Mouse (Mus musculus) B cell, adult 2 months (primary cell): ENCODE measurements at regions not wholly inside any gene's neighbourhood (a gene's known extent, or its start where the extent isn't known, plus 50 kb on each side); places are given as distances from the start of the nearest gene placed in this dataset.

Experiments
- DNase-seq, 2 experiments: peaks; one replicate each; pipeline ENCODE4 v3.0.0; 2022

DNA sequence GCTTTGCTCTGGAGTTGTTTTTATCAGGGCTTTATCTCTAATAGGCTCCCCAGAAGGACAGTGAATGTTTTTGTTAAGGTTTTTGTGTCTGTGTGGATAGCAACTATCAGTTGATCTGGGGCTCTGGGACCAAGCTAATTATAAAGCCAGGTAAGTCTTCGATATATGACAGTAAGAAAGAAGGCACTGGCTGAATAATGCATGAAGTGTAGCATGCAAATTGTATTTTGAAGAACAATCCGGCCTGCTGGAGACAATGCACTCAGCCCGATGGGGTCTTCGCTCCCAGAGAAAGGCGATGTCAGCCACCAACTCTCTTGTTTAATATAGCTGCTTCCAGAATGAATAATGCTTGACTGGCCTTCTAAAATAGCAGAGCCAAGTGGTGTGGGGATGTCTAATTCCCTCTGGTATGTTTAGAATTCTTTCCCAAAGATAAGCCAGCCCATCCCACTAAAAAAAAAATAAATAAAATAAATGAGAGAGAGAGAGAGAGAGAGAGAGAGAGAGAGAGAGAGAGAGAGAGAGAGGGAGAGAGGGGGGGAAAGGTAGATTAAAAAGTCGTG is 68.6 kb downstream of the Dad1 start:
- DNase-seq: no peak

DNA sequence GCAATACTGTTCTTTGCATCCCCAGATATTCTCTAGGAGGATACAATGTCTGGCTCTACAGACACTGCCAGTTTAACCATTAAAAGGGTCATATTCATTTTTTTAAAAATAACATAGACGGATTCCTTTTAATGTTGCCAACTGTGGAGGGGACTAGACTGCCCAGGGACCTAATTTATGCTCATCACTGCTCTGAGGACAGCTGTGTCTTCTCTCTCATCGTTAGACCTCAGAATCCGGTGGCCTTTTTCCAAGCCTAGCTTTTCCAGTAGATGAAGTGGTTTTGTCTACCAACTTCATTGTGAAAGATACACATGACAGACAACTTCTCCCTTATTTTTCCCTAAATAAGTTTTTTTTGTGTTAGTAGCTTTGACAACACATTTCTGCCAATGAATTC is 70.0 kb downstream of the Dad1 start:
- DNase-seq: no peak

DNA sequence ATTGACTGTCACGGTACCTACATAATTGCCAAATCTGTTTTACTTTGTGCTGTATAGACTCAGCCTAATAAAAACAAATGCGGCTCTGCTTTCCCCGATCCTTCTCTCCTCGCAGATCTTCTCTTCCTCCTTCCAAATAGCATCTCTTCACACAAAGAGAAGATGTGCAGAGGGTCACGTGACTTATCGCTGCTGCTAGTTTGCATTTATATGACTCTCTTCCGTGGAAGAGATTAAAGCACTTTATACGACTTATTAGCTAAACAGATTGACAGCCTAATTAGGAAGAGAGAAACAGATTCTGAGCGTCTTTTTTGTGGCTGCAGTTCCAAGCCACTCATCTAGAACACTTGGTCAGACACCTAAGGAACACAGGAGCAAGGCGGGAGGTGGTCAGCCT is 71.1 kb downstream of the Dad1 start:
- no peak for DNase-seq

DNA sequence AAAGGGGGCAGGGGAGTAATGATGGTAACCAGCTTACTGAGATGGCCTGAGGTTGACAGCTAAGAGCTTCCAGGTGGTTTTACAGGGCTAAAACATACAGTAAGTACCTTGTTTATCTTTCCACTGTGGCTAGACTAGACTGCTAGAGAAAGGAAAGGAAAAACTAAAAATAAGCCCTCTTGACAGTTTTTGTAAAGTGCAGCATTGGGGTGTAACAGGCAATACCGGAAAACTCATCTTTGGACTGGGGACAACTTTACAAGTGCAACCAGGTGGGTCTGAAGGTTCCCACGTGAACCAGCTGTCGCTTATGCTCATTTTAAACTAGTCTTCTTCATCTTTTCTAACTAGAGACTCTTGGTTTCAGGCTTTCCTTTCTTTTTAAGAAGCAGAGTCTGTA is 72.6 kb downstream of the Dad1 start:
- DNase-seq: no peak

DNA sequence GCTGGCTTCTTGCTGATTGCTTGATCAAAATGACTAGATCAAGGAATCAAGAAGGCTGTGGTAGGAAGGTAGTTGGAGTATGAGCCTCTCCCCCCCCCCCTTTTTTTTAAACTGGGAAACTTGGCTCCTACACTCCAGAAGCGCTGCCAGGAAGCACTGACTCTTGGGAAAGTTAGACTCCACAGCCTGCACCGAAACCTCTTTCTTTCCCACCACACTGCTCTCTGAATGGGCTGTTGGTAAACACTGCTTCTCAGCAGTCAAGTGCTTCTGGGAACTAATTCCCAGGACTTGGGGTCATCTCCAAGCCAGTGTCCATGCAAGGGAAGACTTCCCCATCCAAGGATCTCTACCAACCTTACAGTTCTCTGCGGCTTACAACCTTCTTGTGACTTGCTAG is 73.2 kb downstream of the Dad1 start:
- no peak for DNase-seq

DNA sequence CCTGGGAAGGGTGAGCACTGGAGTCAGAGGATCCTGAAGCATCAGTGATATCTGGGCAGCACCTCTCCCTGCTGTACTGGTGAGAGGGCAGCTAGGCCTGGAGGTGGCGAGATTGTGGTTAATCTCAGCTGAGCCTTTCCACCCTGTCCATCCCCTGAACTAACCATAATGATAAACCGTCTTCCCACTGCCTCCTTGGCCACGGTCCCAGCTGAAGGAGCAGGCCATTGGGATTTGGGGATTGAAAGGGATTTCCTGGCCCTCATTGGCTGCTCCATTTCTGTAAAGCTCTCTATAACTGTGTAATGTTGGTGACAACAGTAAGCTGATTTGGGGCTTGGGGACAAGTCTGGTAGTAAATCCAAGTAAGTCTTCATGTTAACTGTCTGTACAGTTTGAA is 73.6 kb downstream of the Dad1 start:
- no peak for DNase-seq

DNA sequence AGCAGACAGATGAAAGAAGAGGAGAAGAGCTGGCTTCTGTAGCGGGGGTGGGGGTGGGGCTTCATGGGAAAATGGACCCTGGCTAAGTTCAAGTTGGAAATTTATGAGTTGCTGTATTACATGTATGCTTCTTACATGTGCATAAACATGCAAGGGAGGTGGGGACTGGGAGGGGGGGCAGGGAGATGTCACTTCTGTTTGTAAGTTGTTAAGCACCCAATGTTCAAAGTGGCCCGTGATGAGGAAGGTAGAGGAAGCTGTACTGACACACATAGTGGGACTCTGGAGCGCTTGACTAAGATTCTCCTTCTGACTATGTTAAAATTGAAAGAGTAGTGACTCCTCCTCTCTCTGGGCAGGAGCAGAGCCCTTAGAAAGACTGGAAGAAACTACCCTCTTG is 75.0 kb downstream of the Dad1 start:
- DNase-seq: no peak

DNA sequence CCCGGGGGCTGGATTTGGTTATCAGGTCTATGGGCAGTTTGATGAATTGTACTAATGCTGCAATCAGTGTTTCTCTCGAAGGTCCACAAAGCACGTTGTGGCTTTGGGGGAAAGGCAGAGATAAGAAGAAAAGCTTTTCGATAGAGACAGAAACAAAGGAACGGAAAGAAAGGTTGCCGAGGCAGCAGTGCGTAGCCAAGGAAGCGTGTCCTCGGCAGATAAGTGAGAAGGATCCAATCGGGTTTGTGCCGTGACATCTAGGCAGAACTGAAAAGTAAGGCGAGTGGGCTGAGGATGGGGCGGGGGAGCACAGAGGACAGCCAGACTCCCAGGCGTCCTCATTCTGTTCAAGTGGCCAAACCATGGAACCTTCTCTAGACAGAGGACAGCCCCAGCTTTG is 77.4 kb downstream of the Dad1 start:
- no peak for DNase-seq

DNA sequence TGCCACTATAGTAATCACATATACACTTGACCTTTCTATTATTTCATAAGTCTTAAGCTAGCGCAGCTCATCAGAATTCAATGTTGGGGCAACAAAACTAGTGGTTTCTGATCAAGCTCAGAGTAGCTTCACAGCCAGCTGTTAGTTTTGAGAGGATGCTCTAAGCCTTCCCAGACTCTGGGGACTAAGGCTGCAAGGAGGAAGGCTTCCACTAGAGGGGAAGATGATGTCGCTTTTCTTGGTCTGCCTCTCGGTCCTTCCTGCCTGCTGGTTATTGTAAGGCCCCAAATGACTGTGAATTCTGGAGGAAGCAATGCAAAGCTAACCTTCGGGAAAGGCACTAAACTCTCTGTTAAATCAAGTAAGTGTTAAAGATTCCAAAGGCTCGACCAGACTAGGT is 78.4 kb downstream of the Dad1 start:
- DNase-seq: no peak

DNA sequence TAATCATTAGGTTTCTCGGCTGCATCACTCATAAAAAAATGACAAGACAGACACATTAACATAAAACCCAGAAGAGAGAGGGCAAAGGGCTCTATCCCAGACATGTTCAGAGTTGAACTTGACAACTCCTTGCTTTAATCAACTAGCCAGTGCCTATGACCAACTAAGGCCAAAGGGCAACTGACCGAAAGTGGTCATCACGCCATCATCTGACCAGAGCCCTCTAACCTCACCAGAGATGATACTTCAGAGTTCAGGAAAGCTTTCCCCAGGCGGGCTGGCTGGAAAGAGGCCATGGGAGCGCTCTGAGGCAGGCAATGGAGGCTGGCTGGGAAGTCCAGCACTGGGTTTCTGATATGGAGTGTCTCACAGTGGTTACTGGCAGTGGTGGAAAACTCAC is 80.6 kb downstream of the Dad1 start:
- DNase-seq: no peak

DNA sequence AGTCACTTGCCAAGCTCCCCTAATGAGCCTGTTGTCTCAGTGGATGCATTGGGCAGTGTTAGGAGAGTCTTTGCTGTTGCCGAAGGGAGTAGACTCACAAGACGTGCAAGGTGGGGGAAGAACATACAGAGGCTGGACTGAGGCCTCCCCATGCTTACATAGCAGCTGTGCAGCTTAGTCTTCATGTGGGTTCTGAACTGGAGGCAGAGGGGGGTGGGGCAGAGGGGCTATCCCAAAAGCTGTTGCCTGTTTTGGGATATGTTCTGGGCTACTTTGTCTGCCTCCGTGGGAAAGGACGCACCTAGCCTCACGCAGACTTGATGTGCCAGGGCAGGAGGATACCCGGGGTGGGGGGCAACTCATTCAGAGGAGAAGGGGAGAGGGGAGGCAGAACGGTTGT is 84.7 kb downstream of the Dad1 start:
- DNase-seq: no peak

DNA sequence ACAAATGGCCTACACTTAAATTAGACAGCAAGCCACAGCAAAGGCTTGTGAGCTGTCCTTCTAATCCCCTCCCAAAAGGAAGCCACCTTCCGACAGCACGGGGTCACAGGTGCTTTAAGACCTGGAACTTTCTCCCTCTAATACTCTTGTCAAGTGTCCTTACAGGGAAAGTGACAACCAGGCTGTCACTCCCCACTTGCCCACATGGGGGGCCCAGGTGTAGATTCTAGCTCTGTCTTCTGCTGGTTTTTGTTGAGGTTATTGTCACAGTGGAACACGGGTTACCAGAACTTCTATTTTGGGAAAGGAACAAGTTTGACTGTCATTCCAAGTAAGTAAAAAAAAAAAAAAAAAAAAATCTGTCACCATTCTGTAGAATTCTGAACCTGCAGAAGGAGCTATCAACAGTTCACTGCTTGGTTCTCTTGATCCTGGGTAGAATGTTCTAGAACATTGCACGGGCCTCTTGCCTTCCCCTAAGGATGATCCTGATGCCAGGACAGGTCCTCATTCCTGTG is 85.4 kb downstream of the Dad1 start:
- peak; percentile 7 to 10 for DNase-seq

DNA sequence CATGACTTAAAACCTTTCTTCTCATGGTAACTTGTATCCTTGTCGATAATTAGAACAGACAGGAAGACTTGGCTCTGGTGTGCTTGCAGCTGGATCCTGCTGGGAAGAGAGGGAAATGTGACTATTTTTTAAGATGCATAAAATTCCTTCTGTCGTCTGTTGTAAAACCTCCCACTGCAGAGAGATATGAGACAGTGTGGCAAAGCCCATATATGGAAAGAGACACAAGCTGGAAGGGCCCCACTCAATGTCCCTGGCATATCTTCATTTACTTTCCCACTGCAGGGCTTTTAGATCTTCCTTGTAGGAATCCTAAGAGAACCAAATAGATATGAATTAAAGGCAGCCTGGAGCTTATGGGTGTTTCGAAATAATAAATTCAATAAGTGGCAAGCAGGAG is 87.8 kb downstream of the Dad1 start:
- DNase-seq: no peak

DNA sequence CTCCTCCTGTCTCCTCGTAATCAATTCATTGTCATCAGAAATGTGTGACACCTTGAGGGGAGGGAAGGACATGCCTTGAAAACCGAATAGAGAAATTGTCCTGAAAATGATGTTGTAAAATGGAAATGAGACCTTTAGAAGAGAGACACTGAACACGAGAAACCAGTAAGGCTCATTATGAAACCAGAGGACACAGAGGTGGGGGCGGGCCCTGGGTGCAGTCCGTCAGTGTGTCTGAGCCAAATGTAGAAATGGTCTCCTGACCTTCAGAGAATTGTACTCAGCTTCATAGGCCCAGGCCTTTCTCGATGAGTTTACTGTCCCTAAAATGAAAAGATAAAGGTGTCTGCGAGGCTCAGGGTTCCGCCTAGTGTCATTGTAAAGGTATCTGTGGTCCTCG is 89.0 kb downstream of the Dad1 start:
- DNase-seq: no peak

DNA sequence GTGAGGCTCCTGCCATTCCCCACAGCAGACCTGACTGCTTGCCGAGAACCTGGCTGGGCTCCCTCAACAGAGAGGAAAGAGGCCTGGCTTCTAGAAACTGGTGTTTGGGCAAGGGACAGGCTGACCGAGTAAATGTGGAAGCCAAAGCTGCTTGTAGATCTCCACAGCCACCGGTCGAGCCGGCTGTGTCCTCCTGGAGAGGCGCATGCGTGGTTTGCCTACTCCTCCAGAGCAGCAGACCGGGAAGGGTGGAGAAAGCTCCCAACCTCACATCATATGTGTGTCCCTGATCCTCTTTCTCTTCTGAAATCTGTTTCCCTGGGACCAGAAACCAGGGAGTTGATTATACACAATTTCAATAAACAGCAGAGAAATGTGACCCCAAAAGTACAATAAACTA is 92.0 kb downstream of the Dad1 start:
- DNase-seq: no peak

DNA sequence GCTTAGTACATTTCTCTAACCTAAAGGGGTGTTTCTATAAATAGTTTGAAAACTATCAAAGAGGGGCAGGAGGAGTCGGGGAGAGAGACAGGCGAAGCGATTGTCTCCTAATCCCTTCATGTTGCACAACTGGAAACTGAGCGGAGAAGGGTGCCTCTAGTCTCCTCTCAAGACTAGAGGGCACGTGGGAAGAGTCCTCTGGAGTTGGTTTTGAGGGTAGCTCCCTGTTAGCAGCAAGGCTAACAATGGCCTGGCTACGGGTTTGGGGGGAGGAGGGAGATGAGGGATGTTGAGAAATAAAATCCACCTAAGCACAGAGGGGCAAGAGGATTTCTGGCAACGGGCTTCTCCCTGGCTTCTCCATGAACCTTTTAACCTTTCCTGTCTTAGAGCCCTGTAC is 92.7 kb downstream of the Dad1 start:
- DNase-seq: no peak

DNA sequence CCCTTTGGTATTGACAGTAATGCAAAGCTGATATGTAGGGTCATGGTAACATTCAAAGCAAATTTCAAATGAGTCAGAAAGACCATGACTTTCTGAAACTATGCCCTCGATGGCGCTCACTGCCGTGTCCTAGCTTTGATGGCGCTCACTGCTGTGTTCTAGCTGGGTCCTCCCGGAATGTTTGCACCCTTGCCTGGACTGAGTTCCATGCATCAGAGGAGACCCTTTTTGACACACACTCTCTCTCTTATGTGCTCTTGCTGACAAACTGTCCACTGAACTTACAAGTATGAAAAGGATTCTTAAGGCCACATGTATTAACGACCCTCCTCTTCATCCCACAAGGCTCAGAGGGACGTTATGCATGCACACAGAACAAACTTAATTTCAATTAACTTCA is 94.1 kb downstream of the Dad1 start:
- DNase-seq: no peak

DNA sequence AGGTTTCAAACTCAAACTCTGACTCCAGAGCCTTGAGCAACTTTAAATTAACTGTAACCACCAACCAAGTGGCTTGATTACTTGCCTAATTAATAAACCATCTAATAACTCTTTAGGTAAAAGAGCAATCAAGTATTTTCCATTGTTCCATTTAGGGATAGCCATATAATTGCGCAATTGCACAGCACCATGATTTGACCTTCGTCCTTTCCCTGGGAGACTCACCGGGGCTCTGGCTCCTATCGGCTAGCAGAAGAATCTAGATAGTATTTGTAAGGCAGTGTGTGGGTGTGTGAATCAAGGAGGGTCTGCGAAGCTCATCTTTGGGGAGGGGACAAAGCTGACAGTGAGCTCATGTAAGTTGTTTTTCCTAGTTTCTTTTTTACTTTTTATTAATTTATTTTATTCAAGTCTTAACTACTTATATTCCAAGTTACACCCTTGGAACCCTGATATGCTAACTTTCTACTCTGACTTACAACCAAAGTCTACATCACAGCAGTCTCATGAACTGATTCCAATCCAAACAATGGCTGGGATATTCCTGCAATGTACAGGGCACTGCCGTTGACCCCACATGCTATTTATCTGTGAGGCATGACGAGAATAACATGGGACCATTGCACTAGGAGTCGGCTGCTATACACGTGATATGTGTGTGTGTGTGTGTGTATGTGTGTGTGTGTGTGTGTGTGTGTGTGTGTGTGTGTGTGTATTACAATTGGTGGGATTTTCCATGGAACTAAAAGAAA is 95.5 kb downstream of the Dad1 start:
- DNase-seq: no peak

DNA sequence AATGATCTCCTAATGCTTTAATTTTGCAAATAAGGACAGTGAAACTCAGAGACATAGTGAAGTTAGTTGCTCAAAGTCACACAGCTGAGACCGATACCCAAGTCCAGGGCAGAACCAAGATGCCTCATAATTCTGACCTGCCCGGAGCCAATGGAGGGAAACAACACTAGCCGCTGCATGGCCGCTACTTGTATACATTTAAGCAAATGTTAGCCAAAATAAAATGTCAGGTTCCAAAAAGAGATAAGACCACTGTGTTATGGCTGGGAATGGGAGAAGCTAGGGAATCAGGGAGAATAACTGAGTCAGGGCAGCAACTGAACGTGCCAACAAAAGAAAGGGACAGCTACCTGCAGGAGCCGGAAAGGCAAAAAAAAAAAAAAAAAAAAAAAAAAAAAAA is 97.4 kb downstream of the Dad1 start:
- DNase-seq: no peak

DNA sequence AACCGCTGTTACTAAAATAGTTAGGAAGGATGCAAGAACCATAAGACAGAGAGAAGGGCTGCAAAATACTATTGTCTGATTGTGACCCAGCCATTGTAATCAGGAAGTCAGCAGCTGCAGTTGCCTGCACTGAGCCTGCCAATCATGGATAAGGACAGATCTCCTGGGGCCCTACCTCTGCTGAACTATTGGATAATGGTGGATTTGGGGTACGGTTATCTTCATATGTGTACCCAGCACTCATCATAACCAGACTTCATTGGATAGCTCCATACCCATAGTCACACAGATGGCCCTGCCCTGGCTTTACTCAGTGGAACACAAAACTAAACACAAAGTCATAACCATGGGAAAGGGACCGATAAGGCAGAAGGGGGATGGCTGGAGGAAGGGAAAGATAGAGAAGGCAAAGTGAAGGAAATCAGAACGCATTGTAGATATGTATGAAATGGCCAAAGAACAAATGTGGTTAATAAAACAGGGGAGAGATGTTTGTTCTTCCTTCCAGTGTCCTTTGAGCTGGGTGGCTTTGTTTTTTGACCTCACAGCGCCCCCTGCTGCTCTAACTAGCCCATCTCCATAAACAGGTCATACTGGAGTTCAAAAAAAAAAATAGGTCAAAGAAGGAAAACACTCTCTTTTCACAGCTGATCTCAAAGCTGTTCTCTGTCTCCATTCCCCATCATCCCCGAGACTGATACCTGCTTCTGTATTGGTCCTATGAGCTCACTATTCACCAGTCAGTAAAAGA is 101.2 kb downstream of the Dad1 start:
- DNase-seq: peak; percentile 79 to 81

DNA sequence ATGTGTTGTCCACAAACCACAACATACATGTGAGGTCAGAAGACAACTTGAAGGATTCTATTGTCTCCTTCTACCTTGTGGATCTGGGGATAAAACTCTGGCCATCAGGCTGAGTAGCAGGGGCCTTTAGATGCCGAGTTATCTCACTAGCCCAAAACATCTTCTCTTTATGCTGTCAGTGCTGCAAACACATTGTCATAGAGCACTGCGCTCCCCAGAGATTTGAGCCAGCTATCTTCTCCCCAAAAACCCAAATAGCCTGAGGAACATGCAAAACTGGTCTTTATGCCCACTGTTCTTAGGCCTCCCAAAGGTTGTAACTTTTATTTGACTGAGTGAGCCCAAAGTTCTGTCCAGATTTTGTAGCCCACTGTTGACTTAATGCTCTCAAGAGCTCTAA is 102.0 kb downstream of the Dad1 start:
- DNase-seq: no peak

DNA sequence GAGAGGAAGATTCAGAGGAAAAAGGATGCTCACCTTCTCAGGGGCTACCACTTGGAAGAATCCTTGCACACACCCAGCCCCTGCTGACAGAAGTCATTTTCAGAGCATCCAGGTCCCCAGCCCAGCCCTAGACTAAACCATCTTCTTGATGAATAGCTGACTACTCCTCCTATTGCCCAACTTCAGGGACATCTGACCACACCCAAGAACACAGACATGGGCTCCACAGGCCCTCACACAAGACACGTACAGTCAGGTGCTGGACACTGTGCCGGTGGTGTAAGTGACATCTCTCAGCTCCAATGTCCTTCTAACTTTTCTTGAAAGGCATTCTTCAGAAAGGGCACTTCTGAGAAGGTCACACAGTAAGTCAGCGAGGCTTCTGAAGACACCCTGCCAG is 102.6 kb downstream of the Dad1 start:
- DNase-seq: no peak

DNA sequence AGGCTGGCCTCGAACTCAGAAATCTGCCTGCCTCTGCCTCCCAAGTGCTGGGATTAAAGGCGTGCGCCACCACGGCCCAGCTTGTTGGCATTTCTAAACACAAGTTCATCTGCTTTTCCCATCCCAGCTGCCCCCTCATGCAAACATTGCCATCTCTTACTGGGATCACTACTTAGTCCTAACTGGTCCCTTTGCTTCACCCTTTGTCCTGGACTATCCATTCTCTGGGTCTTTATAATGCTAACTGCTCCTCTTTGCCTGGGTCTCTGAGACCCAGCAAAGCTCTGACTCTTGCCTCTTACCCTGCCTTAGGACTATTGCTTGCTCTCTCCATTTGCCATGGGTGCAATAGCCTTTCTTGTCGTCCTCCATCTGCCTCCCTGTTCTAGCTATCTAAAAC is 103.7 kb downstream of the Dad1 start:
- no peak for DNase-seq

DNA sequence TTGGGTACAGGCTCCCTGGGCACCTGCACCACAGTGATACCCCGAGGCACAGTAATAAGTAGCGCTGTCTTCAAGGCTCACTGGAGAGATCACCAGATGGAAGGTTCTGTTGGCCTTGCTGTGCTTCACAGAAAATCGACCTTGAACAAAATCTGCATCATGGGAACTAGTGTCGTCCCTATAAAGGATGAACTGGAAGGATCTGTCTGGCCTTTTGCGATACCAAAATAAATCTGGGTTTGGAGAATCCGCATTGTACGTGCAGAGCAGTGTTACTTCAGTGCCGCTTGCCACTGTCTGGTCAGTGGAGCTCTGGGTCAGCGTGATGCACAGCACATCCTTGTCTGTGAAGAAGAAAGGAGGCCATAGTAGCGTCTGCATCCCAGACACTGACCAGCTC is 105.3 kb downstream of the Dad1 start:
- no peak for DNase-seq
